Mouse (Mus musculus): ENCODE measurements at regions not wholly inside any gene's neighbourhood (a gene's known extent, or its start where the extent isn't known, plus 50 kb on each side); places are given as distances from the start of the nearest gene placed in this dataset.

DNA sequence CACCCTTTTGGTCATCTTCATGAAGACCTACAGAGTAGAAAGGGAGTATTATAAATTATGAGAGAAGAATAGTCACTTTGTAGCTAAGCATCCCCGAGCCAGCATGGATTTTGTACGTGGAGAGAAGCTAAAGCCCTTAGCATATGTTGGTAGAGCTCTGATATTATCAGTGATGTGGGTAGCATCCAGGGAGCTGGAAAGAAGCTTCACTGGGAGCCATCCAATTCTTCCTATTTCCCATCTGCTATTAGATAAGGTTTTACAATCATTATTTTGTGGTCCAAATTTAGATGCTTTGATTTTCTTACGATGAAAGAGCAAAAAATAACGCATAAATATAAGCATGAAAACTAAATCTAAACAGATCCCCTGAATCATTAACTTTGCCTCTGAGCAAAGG, 353.6 kb upstream of the Trpc7 start:
- Histone ChIP-seq H3K27ac (ENCODE audit: insufficient read depth, low read depth) (no peak overlapping the region), H3K9me3 (replicated peaks; ENCODE audit: low read length) (peaks cover 79% of the 10 kb centered on the region), H3K4me3 (replicated peaks in 1 of 3; ENCODE audit: low read depth in 2 of 3, low read length in 2 of 3, poor library complexity in 1 of 3) (no peak overlapping the region), H3K27me3 (replicated peaks) (no peaks in the 10 kb centered on the region), H3K4me1 (ENCODE audit: control insufficient read depth in 1 of 2, insufficient read depth in 2 of 2) (no peaks in the 10 kb centered on the region), H3K9ac (ENCODE audit: insufficient read depth, low read depth) (no peak overlapping the region), H3K79me2 (replicated peaks; ENCODE audit: control insufficient read depth, extremely low read depth, insufficient read depth, poor library complexity, severe bottlenecking) (no peaks in the 10 kb centered on the region), H3K36me3 (replicated peaks in 1 of 2; ENCODE audit: control insufficient read depth in 1 of 2, insufficient read depth in 1 of 2, low read length in 1 of 2) (no peaks in the 10 kb centered on the region), H3K4me2 (ENCODE audit: insufficient read depth, low read depth, poor library complexity, severe bottlenecking) (no peak overlapping the region)
- DNase-seq (ENCODE audit: extremely low read depth): no peak
- in situ Hi-C loops (cut with MboI; ENCODE audit: low pct_ligation_motif_present, low pct_unique_long_range_greater_than_20kb, low sequenced_read_pairs): no loop called here
- dilution Hi-C loops (cut with MboI; ENCODE audit: extremely low pct_ligation_motif_present, extremely low pct_unique_long_range_greater_than_20kb, low sequenced_read_pairs): no loop called here
- TF ChIP-seq MAFK (IDR thresholded peaks at IDR 0.05; ENCODE audit: insufficient replicate concordance, low read length): no peak
- no peak for TF ChIP-seq ZMIZ1 (IDR thresholded peaks at IDR 0.05; ENCODE audit: low read depth, low read length)
- no peak for TF ChIP-seq SMC3 (IDR thresholded peaks at IDR 0.05; ENCODE audit: low read depth, low read length)
- TF ChIP-seq CHD2 (IDR thresholded peaks at IDR 0.05; ENCODE audit: low read length): no peak
- TF ChIP-seq NELFE (IDR thresholded peaks at IDR 0.05; ENCODE audit: low read depth, low read length): no peak
- TF ChIP-seq BHLHE40 (IDR thresholded peaks at IDR 0.05; ENCODE audit: low read depth, low read length): no peak
- TF ChIP-seq ZNF384 (IDR thresholded peaks at IDR 0.05; ENCODE audit: low read depth, low read length): no peak
- TF ChIP-seq TCF12 (IDR thresholded peaks at IDR 0.05; ENCODE audit: low read depth, low read length): no peak
- no peak for TF ChIP-seq CHD1 (IDR thresholded peaks at IDR 0.05; ENCODE audit: low read depth, low read length)

DNA sequence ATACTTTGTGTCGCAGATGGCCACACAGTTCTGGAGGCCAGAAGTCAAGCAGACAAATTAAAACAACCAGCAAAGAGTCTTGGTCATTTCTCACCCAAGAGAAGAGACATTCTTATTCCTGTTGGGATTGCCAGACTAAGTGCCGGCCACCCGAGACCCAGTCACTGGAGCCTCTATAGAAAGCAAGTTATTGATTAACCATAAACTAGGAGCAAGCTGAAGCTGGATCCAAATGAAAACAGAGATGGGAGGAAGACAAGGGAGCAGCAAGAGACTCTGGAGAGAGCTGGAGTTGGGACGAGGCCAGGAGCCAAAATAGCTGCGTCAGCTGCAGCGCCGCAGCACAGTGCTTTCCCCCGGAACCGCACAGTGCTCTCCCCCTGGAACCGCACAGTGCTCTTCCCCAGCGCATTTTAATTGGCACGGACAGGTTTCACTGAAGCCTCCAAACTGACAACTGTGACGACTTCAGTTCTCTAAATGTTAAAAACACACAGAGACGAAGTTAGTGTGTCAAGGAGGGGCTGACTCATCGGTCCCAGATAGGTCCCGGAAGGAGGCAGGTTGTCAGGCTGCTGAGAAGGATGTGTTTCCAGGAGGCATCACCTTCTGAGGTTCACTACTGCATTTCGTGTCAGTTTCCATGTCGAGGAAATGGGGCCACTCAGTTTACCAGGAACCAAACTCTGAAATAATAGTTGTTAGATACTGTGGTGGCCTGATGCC, 350.6 kb upstream of the Trpc7 start:
- dilution Hi-C loops (cut with MboI; ENCODE audit: extremely low pct_ligation_motif_present, extremely low pct_unique_long_range_greater_than_20kb, low sequenced_read_pairs): no loop called here
- H3K4me1 ChIP-seq (ENCODE audit: control insufficient read depth in 1 of 2, insufficient read depth in 2 of 2): no peaks in the 10 kb centered on the region
- no peak overlapping the region for H3K4me2 ChIP-seq (ENCODE audit: insufficient read depth, low read depth, poor library complexity, severe bottlenecking)
- H3K9ac ChIP-seq (ENCODE audit: insufficient read depth, low read depth): no peak overlapping the region
- in situ Hi-C loops (cut with MboI; ENCODE audit: low pct_ligation_motif_present, low pct_unique_long_range_greater_than_20kb, low sequenced_read_pairs): no loop called here
- no peak for DNase-seq (ENCODE audit: extremely low read depth)
- H3K27me3 ChIP-seq (replicated peaks): no peaks in the 10 kb centered on the region
- TF ChIP-seq MAZ (IDR thresholded peaks at IDR 0.05; ENCODE audit: low read depth, low read length) (no peak), MAFK (IDR thresholded peaks at IDR 0.05; ENCODE audit: insufficient replicate concordance, low read length) (no peak), USF1 (IDR thresholded peaks at IDR 0.05; ENCODE audit: low read depth, low read length) (no peak), PAX5 (IDR thresholded peaks at IDR 0.05; ENCODE audit: low read length) (no peak), GABPA (IDR thresholded peaks at IDR 0.05; ENCODE audit: insufficient replicate concordance, low read depth, low read length) (no peak), ZKSCAN1 (IDR thresholded peaks at IDR 0.05; ENCODE audit: borderline replicate concordance, low read depth, low read length) (no peak), CHD1 (IDR thresholded peaks at IDR 0.05; ENCODE audit: low read depth, low read length) (no peak), ELF1 (IDR thresholded peaks at IDR 0.05; ENCODE audit: low read depth, low read length) (no peak)
- no peak overlapping the region for H3K4me3 ChIP-seq (replicated peaks in 1 of 3; ENCODE audit: low read depth in 2 of 3, low read length in 2 of 3, poor library complexity in 1 of 3)
- H3K9me3 ChIP-seq (replicated peaks; ENCODE audit: low read length): peaks cover 72% of the 10 kb centered on the region
- H3K79me2 ChIP-seq (replicated peaks; ENCODE audit: control insufficient read depth, extremely low read depth, insufficient read depth, poor library complexity, severe bottlenecking): no peaks in the 10 kb centered on the region
- H3K36me3 ChIP-seq (replicated peaks in 1 of 2; ENCODE audit: control insufficient read depth in 1 of 2, insufficient read depth in 1 of 2, low read length in 1 of 2): no peaks in the 10 kb centered on the region
- H3K27ac ChIP-seq (ENCODE audit: insufficient read depth, low read depth): no peak overlapping the region

Measured in CH12.LX (cell line).